Mouse (Mus musculus) liver, adult 2 months (tissue): ENCODE measurements around the gene Zfp445. TPM values are rescaled to one million over a fixed set of nuclear protein-coding genes. Genes with fewer than 3 reads are reported as not detected.

ENCODE experiments used
- DNase-seq: peaks from one replicate; pipeline ENCODE4 v3.0.0-alpha.2; 2011; ENCODE audit warnings: low read depth, low spot score; ENCODE audit errors: extremely low read depth
- H3K27ac ChIP-seq: fragments of 200-500 bp; replicated peaks from 2 replicates; pipeline ENCODE4 v1.5.1; 2012; ENCODE audit warnings: low read depth, mild to moderate bottlenecking, control low read depth, inconsistent platforms, low read length; ENCODE audit not compliant: insufficient read depth
- H3K27me3 ChIP-seq: fragments of 200-500 bp; 2 replicates; pipeline ENCODE4 v1.6.1; 2012; ENCODE audit warnings: mild to moderate bottlenecking, moderate library complexity, low read length, inconsistent platforms; ENCODE audit not compliant: control insufficient read depth, insufficient read depth
- H3K36me3 ChIP-seq: fragments of 200-500 bp; 2 replicates; pipeline ENCODE4 v1.6.1; 2012; ENCODE audit warnings: low read length, inconsistent platforms; ENCODE audit not compliant: control insufficient read depth, insufficient read depth
- H3K4me1 ChIP-seq: fragments of 200-500 bp; 2 replicates; pipeline ENCODE4 v1.6.1; 2011; ENCODE audit warnings: low read length; ENCODE audit not compliant: control insufficient read depth, insufficient read depth
- H3K4me3 ChIP-seq: fragments of 200-500 bp; 2 replicates; pipeline ENCODE4 v1.5.1; 2011; ENCODE audit warnings: low read depth, mild to moderate bottlenecking, control low read depth, low read length, moderate library complexity; ENCODE audit not compliant: insufficient read depth
- H3K79me2 ChIP-seq: fragments of 200-500 bp; 2 replicates; pipeline ENCODE4 v1.6.1; 2012; ENCODE audit warnings: inconsistent platforms, mild to moderate bottlenecking, low read length, moderate library complexity; ENCODE audit not compliant: control insufficient read depth, insufficient read depth
- H3K9ac ChIP-seq: fragments of 200-500 bp; 2 replicates; pipeline ENCODE4 v1.6.1; 2012; ENCODE audit warnings: low read depth, mild to moderate bottlenecking, control low read depth, inconsistent platforms, low read length
- CTCF ChIP-seq: fragments of 200-500 bp; IDR thresholded peaks from 2 replicates; pipeline ENCODE4 v1.5.1; 2011; ENCODE audit warnings: low read depth, low read length, control low read depth
- POLR2A ChIP-seq: fragments of 200-500 bp; IDR thresholded peaks from 2 replicates; pipeline ENCODE4 v1.6.1; 2011; ENCODE audit warnings: low read length, control low read depth; ENCODE audit not compliant: insufficient read depth; ENCODE audit errors: extremely low read depth
- WGBS: fragments of 180-500 bp; shearing (Covaris S2); methylation state at CpG from one replicate; pipeline ENCODE4 v1.1.7; 2018; 5-methylcytosine and 5-hydroxymethylcytosine counted together
- polyA plus RNA-seq: library from polyadenylated mRNA; depleted of rRNA; stranded (reverse); fragments of >200 nt; gene quantifications from 2 replicates; pipeline ENCODE4 v1.2.3, GENCODE M21; 2012
- total RNA-seq: library from RNA; depleted of rRNA; stranded (reverse); fragments of >200 nt; gene quantifications from 2 replicates; pipeline ENCODE4 v1.2.3, GENCODE M21; 2014

Gene Zfp445
- total and polyA plus RNA-seq, 2 experiments = 27.8 to 52.2 TPM

- no peaks in the 10 kb centered on the region for H3K79me2 ChIP-seq
- no peak for DNase-seq
- no peak overlapping the region for H3K27ac ChIP-seq
- H3K36me3 ChIP-seq = peaks cover 32% of the 10 kb centered on the region
- H3K9ac ChIP-seq = no peak overlapping the region
- H3K27me3 ChIP-seq = no peaks in the 10 kb centered on the region
- H3K4me3 ChIP-seq = no peak overlapping the region
- H3K4me1 ChIP-seq = no peaks in the 10 kb centered on the region
- TF ChIP-seq POLR2A = no peak
- no peak for TF ChIP-seq CTCF
- 92% methylated on average over 9 of the region's 9 CpGs for WGBS
These were observed 29.7 kb downstream of the Zfp445 start for GRCm38 (mm10) chr9:122836126-122836525.

DNA sequence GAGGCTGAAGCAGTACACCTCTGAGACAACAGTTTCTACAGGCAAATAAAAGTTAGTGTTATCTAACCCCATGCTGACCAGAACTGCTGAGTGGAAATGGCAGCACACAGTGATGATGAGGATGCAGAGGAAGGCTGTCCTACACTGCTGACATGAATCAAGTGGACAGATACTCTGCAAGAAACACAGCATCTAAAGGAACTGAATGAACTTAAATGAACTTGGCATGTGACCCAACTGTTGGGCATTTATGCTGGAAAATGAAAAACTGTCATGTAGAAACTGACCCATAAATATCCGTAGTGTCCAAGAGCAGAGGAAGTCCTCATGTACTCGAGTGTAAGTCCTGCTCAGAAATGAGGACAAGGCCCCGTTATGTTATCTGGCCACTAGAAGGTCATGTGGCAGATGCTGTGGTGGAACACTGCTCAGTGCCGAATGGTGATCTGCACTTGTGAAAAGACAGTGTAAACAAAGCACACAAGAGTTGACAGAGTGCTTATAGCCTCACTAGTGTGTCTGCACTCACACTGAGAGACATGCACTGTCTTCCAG, 35.9 kb downstream of the Zfp445 start:
- no peak overlapping the region for H3K9ac ChIP-seq
- no peaks in the 10 kb centered on the region for H3K4me1 ChIP-seq
- no peaks in the 10 kb centered on the region for H3K79me2 ChIP-seq
- TF ChIP-seq CTCF (no peak), POLR2A (no peak)
- H3K27me3 ChIP-seq = no peaks in the 10 kb centered on the region
- no peak overlapping the region for H3K4me3 ChIP-seq
- DNase-seq = no peak
- H3K27ac ChIP-seq = no peak overlapping the region
- WGBS = 70% methylated on average over 4 of the region's 4 CpGs
- H3K36me3 ChIP-seq = peaks cover 56% of the 10 kb centered on the region

DNA sequence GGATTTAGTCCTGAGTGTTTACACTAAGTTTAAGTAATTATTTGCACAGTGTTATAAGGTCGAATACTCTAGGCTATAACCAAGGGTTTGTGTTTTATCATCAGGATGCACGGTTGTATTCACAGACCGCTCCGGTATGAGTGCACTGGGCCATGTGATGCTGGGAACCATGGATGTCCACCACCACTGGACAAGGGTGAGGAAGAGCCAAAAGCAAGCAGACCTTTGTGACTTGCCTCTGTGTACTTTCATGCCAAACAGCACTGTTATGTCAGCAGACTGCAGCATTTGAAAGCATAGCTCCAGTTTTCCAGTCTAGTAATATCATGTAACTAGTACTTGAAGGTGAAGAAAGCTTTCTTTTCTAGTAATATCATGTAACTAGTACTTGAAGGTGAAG, 39.1 kb downstream of the Zfp445 start:
- 31% methylated on average over 4 of the region's 4 CpGs for WGBS
- no peak overlapping the region for H3K9ac ChIP-seq
- H3K4me3 ChIP-seq = no peak overlapping the region
- H3K4me1 ChIP-seq = no peaks in the 10 kb centered on the region
- TF ChIP-seq POLR2A = no peak
- TF ChIP-seq CTCF = no peak
- DNase-seq = peak; percentile 69
- H3K79me2 ChIP-seq = no peaks in the 10 kb centered on the region
- H3K36me3 ChIP-seq = peaks cover 54% of the 10 kb centered on the region
- H3K27ac ChIP-seq = no peak overlapping the region
- H3K27me3 ChIP-seq = no peaks in the 10 kb centered on the region

- no peaks in the 10 kb centered on the region for H3K79me2 ChIP-seq
- H3K27ac ChIP-seq = no peak overlapping the region
- 90% methylated on average over 5 of the region's 5 CpGs for WGBS
- H3K4me3 ChIP-seq = no peak overlapping the region
- no peak for DNase-seq
- H3K4me1 ChIP-seq = no peaks in the 10 kb centered on the region
- no peak overlapping the region for H3K9ac ChIP-seq
- TF ChIP-seq CTCF (no peak), POLR2A (no peak)
- H3K36me3 ChIP-seq = peaks cover 52% of the 10 kb centered on the region
- no peaks in the 10 kb centered on the region for H3K27me3 ChIP-seq
These were observed 42.3 kb downstream of the Zfp445 start for GRCm38 (mm10) chr9:122823374-122824017.

DNA sequence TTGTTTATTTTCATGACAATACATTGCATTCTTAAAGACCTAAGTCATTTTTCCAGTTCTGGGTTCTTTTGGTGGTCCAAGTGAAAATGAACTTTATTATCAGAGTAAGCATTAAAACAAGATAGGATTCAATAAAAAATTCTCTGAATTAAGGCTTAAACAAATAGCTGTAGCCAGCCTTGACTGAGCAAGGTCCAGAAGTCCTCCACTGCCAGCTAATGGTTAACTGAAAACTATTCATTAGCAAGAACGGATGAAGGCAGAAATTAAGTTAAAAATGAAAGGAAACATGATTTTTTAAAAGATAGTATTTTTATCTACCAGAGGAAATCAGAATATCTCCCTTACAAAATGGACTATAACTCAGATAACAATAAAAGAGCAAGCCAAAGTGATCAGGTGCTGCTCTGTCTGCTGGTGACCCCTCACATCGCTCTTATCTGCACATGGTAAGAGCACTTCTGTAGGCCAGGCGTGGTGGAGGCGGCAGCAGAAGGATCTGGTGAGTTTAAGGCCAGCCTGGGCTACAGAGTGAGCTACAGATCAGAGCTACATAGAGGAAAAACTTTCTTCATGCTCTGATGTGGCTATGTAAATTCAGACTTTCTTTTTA, 50.5 kb downstream of the Zfp445 start:
- H3K9ac ChIP-seq = no peak overlapping the region
- no peak overlapping the region for H3K4me3 ChIP-seq
- DNase-seq = peak; percentile 70
- H3K27me3 ChIP-seq = no peaks in the 10 kb centered on the region
- H3K36me3 ChIP-seq = peaks cover 46% of the 10 kb centered on the region
- TF ChIP-seq POLR2A (no peak), CTCF (no peak)
- H3K27ac ChIP-seq = peak overlapping the region; percentile 57
- peaks cover 6% of the 10 kb centered on the region for H3K4me1 ChIP-seq
- 15% methylated on average over 4 of the region's 4 CpGs for WGBS
- H3K79me2 ChIP-seq = 0 out of 2 replicates have a peak, but pooled peaks cover 1% of the 10 kb centered on the region

GRCm38 (mm10) chr9:122814775-122815174, 51.0 kb downstream of the Zfp445 start:
- H3K27ac ChIP-seq = peak overlapping the region; percentile 51

More at GRCm38 (mm10) chr9:122814775-122815174, 51.0 kb downstream of the Zfp445 start:
- TF ChIP-seq POLR2A = no peak
- TF ChIP-seq CTCF = no peak
- H3K4me3 ChIP-seq = no peak overlapping the region
- peaks cover 43% of the 10 kb centered on the region for H3K36me3 ChIP-seq
- H3K27me3 ChIP-seq = no peaks in the 10 kb centered on the region
- H3K4me1 ChIP-seq = peaks cover 6% of the 10 kb centered on the region
- peak; percentile 42 for DNase-seq
- 75% methylated on average over 2 of the region's 2 CpGs for WGBS
- no peak overlapping the region for H3K9ac ChIP-seq
- 0 out of 2 replicates have a peak, but pooled peaks cover 4% of the 10 kb centered on the region for H3K79me2 ChIP-seq
